Mouse (Mus musculus): ENCODE data around the gene Wnk2.

DNA sequence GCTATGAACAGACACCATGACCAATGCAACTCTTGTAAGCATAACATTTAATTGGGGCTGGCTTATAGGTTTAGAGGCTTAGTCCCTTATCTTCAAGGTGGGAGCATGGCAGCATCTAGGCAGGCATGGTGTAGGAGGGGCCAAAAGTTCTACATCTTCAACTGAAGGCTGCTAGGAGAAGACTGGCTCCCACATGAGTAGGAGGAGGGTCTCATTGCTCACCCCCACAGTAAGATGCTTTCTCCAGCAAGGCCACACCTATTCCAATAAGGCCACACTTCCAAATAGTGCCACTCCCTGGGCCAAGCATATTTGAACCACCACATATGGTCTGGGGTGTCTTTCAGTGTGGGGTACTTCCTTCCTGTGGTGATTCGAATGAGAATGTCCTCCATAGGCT, 130.4 kb downstream of the Wnk2 start:
- no peak for TF ChIP-seq CTCF (conservative IDR thresholded peaks at IDR 0.05; ENCODE audit: insufficient read depth, insufficient read length, low read depth, low read length)
- no peak for TF ChIP-seq POLR2A (IDR thresholded peaks at IDR 0.05; ENCODE audit: low read depth, low read length)
